Mouse (Mus musculus): ENCODE measurements around the gene Pdcd7.

Gene Pdcd7

DNA sequence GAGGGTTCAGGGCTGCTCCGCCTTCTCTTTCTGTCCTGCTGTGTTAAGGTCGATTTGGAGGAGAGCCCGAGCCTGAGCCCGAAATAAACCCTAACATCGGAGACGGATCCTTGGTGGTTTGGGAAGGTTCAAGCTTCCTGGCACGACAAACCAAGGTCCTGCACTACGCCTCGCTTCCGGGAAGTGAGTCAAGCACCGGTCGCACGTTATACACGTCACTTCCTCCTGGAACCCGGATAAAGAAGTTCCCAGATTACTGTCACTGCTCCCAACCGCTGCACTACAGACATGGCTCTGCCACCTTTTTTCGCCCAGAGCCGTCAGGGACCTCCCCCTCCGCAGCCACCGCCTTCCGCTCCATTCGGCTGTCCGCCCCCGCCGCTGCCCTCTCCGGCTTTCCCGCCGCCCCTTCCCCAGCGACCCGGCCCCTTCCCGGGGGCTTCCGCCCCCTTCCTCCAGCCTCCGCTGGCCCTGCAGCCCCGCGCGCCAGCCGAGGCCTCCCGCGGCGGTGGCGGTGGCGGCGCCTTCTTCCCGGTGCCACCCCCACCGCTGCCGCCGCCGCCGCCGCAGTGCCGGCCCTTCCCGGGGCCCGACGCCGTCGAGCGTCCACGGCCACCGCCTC lies at the start of gene Pdcd7:
Gene Pdcd7 (plus strand): TSS at position 251 of the 622 bp plus-strand sequence.
- DNase-seq (ENCODE audit: low spot score in 2 of 2) = peak; percentile 93 to 96

- no peak for DNase-seq (ENCODE audit: low spot score in 2 of 2)
Observed at GRCm38 (mm10) chr9:65297056-65297455, 48.8 kb upstream of the Pdcd7 start.

DNA sequence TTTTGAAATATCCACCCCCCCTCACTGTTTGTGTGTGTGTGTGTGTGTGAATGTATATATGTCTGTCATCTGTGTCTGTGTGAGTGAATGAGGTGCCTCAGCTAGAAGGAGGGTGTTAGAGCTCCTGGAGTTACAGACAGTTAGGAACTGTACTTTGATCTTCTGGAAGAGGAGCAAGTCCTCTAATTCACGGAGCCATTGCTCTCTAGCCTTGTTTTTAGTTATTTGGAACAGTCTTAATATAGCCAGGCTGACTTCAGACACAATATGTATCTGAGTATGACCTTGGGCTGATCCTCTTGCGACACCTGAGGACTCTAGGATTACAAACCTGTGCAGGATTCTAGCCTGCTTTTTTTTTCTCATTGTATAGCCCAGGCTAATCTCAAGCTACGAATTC lies 47.1 kb upstream of the Pdcd7 start:
- no peak for DNase-seq (ENCODE audit: low spot score in 2 of 2)

GRCm38 (mm10) chr9:65299650-65300049 lies 46.3 kb upstream of the Pdcd7 start:
- no peak for DNase-seq (ENCODE audit: low spot score in 2 of 2)

GRCm38 (mm10) chr9:65302327-65302983 lies 43.4 kb upstream of the Pdcd7 start:
- no peak for DNase-seq (ENCODE audit: low spot score in 2 of 2)

GRCm38 (mm10) chr9:65303586-65303985 lies 42.3 kb upstream of the Pdcd7 start:
- DNase-seq (ENCODE audit: low spot score in 2 of 2) = no peak

DNA sequence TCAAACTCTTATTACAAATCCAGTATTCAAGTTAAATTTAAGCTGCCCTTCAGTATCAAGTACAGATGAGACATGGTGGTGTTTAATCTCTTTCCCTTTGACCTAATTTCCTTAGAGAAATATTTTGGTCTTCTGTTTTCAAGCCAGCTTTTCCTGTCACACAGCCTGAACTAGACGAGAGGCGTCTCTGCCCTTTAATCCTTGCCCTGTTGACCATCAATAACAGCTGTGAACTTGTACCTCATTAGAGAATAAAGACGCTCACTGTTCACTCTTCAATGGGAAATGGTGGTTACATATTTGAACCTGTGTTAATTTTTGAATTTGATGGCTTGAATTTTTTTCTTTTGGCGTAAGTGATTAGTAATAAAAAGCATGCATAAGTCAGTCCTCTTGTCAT lies 41.6 kb upstream of the Pdcd7 start:
- no peak for DNase-seq (ENCODE audit: low spot score in 2 of 2)

- no peak for DNase-seq (ENCODE audit: low spot score in 2 of 2)
Observed at GRCm38 (mm10) chr9:65306672-65307071, 39.2 kb upstream of the Pdcd7 start.

- DNase-seq (ENCODE audit: low spot score in 2 of 2) = no peak
Observed at GRCm38 (mm10) chr9:65308011-65308410, 37.9 kb upstream of the Pdcd7 start.

GRCm38 (mm10) chr9:65312669-65313357 lies 33.1 kb upstream of the Pdcd7 start:
- DNase-seq (ENCODE audit: low spot score in 2 of 2) = no peak

GRCm38 (mm10) chr9:65313846-65314245 lies 32.1 kb upstream of the Pdcd7 start:
- no peak for DNase-seq (ENCODE audit: low spot score in 2 of 2)

DNA sequence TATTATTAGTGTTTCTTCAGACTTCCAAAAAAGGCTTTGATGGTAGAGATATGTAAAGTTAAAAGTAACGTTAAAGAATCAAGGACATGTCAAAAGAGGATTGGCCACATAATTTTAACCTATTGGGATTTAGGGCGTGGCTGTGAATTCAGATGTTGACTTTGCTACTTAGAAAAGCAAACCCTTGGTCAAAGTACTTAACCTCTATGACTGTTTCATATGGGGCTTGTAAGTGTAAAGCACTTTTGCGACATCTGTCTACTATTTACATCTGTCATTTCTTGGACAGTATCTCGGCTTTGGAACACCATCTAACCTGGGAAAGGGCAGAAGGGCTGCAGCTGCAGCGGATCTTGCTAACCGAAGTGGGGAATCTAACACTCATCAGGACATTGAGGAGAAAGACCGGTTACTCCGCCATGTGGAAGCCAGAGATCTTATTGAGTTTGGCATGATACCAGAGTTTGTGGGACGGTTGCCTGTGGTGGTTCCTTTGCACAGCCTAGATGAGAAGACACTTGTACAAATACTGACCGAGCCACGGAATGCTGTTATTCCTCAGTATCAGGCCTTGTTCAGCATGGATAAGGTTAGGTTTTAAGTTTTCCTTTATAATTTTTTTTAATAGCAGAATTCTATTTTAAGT lies 23.5 kb upstream of the Pdcd7 start:
- no peak for DNase-seq (ENCODE audit: low spot score in 2 of 2)

DNA sequence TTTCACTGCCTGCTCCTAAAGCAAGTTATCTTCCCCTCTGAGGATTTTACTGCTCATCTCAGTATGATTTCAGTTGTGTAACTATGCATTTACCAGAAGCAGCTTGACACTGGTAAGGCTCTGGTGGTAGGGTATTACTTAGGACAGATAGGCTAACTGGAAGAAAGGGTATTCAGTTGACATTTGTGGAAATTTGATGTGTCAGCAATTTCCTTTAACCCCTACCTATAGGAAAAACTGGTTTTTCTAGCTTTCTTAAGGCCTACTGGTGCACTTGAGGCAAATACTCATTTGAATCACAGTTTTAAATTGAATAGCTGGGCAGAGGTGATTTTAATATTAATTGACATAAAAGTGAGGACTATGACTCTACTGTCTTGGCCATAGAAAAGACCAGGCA lies 19.9 kb upstream of the Pdcd7 start:
- DNase-seq (ENCODE audit: low spot score in 2 of 2) = no peak

GRCm38 (mm10) chr9:65327371-65327770 lies 18.5 kb upstream of the Pdcd7 start:
- no peak for DNase-seq (ENCODE audit: low spot score in 2 of 2)

DNA sequence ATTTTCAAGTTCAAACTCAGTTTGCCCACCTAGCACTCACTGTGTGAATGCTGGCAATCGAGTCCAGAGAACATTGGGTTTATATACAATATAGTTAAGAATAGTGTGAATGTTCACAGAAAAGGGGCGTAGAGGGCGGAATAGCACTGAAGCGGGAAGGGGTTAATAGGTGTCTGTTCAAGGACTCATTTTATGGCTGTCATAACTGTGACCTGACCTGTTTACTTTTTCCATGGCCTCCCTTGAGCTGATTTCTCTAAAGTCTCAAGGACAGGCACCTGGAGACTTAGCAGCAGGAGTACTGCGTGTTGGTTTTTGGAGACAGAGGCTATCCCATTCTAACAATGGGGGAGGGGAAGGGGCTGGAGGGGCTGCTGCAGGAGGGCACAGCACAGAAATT lies 11.9 kb upstream of the Pdcd7 start:
- no peak for DNase-seq (ENCODE audit: low spot score in 2 of 2)

GRCm38 (mm10) chr9:65339146-65339545 lies 6.8 kb upstream of the Pdcd7 start:
- DNase-seq (ENCODE audit: low spot score in 2 of 2) = no peak

GRCm38 (mm10) chr9:65340414-65340813 lies 5.5 kb upstream of the Pdcd7 start:
- DNase-seq (ENCODE audit: low spot score in 2 of 2) = no peak

- peak in 1 of 2 experiments; percentile 13 for DNase-seq (ENCODE audit: low spot score in 2 of 2)
Observed at GRCm38 (mm10) chr9:65345439-65345838, 465 bp upstream of the Pdcd7 start.

GRCm38 (mm10) chr9:65346476-65347111 lies 690 bp downstream of the Pdcd7 start:
- peak; percentile 13 to 14 for DNase-seq (ENCODE audit: low spot score in 2 of 2)

DNA sequence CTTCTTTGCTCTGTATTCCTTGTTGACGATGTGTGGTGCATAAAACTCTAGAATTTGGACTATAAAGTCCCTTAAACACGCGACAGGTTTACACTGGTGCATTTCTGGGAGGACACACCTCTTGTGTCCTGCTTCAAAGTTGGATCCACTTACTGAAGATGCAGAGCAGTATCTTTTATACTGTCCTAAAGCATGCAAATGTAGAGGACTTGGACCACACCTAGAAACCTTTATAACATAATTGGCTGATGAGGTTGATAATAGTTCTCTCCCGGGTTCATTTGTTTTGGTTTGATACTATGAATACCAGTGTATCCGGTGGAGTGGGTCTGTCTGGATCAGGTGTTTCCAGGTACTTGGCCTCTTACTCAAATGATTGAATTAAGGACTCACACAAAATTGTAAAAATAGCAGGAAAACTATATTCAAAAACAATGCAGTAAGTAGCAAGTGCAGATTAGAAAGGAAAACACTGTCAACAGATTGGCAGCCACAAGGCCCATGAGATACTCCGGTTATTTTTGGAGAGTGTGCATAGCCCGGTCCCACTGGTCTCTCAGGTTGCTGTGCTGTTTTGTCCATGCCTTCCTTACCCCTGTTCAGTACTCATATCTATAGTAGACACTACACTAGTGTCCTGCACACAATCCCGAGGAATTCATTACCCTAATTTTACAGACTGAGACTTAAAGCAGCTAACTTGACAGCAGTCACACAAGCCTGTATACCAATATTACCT lies 1.4 kb downstream of the Pdcd7 start:
- DNase-seq (ENCODE audit: low spot score in 2 of 2) = no peak

GRCm38 (mm10) chr9:65353251-65353650 lies 7.3 kb downstream of the Pdcd7 start:
- no peak for DNase-seq (ENCODE audit: low spot score in 2 of 2)
